Mouse (Mus musculus) gastrocnemius, postnatal 10 days (tissue): ENCODE results near the gene Morc3. TPM values are rescaled to one million over a fixed set of nuclear protein-coding genes. Genes with fewer than 3 reads are reported as not detected.

Experiments used
- DNase-seq: peaks from one replicate; pipeline ENCODE4 v3.0.0; 2021; ENCODE audit warnings: mixed read lengths
- total RNA-seq, 2 experiments: library from RNA; stranded (reverse); gene quantifications; 2 replicates each; pipeline ENCODE4 v1.2.3; 2021

Morc3 gene
- total RNA-seq, 2 experiments from 2014 or later = 24.5 to 32.8 TPM

DNA sequence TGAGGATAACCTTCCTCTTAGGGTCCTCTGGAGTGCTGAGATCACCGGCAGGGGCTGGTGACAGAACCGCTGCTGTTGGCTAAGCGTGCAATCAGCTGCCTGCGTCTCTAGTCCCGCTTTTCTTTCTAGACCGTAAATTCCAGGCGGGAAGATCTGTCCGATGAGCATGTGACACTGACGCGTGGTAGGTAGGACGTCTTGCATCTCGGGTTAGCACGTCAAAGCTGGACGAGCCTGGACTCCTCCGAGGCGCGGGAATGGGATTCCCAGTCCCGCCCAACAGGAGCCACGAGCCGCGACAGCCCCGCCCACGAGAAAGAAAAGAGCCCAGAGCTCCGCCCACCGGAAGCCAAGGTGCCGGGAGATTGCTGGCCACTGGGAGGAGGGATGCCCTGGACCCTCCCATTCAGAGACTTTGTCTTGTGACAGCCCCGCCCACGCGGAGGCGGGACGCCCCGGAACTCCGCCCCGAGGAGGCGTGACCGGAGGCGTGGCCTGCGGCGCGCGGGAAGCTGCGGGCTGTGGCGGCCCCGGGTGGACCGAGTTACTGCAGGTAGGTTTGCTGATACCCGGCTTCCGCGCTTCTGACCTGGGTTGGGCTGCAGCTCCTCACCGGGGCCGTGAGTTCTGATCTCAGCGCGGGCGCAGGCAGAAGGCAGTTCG, 51.6 kb downstream of the Morc3 start, which contains the start of gene Chaf1b:
Gene Chaf1b, plus strand, starts transcription at position 479 of the 663 bp plus-strand sequence.
- peak; percentile 96 for DNase-seq

DNA sequence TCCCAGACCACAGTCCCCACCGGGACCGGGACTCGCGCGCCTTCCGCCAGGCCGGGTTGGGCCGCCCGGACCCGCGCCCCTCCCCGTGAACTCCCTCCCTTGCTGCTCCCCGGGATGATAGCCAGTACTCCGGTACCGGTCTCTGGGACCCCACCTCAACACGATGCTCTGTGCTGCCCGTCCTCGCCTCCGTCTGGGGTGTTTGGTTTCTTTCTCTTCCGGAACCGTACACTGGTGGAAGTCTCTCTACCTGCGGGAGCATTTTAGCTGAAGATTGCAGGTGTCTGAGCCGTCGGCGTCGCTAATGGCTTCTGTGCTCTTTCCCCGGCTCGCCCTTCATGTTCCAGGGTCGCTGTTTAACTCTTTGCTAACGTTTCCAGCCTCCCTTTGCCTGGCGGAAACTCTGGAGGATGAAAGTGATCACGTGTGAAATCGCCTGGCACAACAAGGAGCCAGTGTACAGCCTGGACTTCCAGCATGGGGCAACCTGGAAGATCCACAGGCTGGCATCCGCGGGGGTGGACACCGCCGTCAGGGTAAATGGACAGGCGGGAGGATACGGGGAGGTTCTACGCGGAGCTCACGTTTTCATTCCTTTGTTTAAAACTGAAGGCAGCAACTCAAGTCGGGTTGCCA, 52.3 kb downstream of the Morc3 start:
- peak; percentile 13 for DNase-seq

- no peak for DNase-seq
Observed at GRCm38 (mm10) chr16:93884722-93885113, 52.8 kb downstream of the Morc3 start.

DNA sequence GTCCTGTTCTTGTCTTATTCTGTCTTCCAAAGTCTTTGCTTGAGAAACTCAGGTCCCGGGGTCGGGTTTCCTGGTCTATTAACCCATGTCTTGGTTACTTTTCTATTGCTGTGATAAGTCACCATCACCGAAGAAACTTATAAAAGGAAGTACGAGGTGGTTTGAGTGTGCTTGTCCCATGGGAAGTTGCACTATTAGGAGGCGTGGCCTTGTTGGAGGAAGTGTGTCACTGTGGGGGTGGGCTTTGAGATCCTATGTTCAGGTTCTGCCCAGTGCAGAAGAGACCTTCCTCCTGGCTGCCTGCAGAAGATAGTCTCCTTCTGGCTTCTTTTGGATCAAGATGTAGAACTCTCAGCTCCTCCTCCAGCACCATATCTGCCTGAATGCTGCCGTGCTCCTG, 56.6 kb downstream of the Morc3 start:
- no peak for DNase-seq

DNA sequence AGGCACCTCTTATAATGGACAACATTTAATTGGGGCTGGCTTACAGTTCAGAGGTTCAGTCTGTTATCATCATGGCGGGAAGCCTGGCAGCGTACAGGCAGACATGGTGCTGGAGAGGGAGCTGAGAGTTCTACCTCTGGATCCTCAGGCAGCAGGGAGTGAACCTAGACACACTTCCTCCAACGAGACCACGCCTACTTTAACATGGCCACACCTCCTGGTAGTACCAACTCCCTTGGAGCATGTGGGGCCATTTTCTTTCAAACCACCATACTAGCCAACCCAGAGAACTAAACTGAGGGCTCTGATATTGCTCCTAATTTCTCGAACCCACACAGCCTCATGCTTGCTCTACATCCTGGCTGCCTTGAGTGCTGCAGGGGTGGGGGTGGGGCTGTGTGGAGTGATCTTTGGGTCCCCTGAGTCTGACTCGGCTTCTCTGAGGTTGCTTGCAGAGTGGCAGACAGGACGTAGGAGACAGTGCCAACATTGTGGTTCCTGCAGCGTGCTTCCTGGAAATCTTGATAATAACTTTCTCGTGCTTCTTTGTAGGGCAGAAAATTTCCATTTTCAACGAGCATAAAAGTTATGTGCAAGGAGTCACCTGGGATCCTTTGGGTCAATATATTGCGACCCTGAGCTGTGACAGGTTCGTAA, 59.2 kb downstream of the Morc3 start:
- no peak for DNase-seq

- DNase-seq = no peak
Observed at GRCm38 (mm10) chr16:93893285-93893684, 61.4 kb downstream of the Morc3 start.

- no peak for DNase-seq
Observed at GRCm38 (mm10) chr16:93903027-93903426, 71.1 kb downstream of the Morc3 start.

DNA sequence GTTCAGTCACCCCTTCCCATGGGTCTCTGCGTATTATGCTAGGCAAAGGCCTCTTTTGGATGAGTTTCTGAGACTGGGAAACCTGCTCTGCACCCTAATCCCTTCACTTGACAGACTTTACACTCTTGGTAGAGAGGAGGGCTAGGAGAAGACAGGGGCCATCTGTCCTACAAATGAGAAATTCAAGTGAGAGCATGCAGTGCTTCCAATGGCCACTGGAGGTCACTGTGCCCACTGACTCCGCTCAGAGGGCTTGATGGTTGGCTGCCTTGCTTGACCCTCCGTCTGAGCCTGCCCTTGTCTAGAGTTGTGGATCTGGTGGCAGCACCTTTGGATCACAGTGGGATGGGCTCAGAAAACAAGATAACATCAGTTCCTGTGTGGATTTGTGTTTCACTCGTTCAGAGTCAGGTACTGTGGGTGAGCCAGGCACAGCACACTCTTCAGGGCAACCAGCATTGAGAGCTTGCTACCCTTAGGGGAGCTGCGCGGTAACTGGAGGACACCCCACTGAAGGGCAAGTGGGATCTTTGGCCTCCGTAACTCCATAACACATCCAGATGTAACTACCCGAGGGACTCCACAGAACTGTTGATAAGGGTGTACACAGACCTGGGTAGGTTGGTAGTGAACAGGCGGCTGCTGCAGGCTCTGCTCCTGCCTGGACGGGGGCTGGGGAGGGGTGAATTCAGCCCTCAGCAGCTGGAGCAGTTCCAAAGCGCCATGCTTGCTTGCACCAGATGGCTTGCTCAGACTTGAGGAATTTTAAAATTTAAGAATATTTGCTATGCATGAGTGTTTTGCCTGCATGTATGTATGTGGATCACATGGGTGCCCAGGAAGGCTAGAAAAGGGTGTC, 74.5 kb downstream of the Morc3 start:
- peak; percentile 59 for DNase-seq

- DNase-seq = no peak
Observed at GRCm38 (mm10) chr16:93907761-93908160, 75.8 kb downstream of the Morc3 start.

DNA sequence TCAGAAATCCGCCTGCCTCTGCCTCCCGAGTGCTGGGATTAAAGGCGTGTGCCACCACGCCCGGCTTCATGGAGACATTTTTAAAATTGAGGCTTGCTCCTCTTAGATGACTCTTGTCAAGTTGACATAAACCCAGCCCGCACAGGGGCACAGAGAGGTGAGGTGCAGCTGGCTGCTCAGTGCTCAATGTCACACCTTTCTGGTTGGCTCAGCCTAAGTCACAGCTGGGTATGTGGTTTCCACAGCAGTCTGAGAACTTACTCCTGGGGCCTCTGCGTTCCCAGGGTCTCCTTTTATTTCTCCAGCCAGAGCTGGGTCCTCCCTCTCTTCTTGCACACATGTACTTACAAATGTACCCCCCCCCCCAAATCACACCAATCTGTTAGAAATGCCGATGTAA, 76.3 kb downstream of the Morc3 start:
- no peak for DNase-seq

DNA sequence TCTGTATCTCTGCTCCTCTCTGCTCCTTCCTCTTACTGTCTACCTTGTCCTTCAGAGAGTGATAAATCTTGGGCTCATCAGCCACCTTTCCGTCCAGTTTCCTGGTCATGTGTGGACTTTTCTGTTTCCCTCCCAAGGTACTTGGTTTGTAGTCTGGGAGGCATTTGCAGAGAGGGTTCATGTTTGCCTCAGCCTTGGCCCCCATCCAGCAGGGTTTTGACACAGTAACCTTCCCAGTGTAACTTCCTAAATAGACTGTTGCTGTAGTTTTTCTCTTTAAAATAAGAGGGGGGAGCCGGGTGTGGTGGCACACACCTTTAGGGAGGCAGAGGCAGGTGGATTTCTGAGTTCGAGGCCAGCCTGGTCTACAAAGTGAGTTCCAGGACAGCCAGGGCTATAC, 78.0 kb downstream of the Morc3 start:
- DNase-seq = no peak

GRCm38 (mm10) chr16:93910735-93911665, 79.1 kb downstream of the Morc3 start:
- no peak for DNase-seq

GRCm38 (mm10) chr16:93912158-93912557, 80.2 kb downstream of the Morc3 start:
- no peak for DNase-seq

- no peak for DNase-seq
Observed at GRCm38 (mm10) chr16:93912808-93913207, 80.9 kb downstream of the Morc3 start.

DNA sequence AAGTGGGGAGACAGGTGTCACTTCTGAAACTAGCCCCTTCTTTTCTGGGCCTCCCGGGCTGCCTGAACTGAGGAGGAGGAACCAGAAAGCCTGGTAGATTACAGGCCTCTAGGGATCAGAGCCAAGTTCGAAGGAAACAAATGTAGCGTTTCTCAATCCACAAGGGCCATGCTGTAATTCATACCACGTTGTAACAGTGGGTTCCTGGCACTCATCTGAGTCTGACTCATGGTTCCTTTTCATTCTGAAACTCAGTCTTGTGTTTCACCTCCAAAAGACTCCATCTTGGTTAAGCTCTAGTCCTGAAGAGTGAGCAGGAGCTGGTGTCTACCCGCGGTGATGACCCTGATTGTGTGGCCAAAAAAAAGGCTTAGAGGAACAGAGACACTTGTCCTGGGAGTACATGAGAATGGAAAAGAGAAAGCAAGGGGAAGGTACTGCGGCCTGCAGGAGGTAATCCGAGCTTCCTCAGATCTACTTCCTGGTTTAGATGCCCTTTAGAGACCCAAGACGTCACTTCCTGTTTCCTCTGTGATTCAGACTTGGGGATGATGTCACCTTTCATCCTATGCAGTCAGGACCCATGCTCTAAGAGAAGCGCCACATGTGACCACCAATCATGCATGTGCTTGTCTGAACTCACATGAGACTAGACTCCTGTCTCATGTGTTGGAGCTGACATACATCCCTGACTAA, 82.1 kb downstream of the Morc3 start:
- DNase-seq = no peak

DNA sequence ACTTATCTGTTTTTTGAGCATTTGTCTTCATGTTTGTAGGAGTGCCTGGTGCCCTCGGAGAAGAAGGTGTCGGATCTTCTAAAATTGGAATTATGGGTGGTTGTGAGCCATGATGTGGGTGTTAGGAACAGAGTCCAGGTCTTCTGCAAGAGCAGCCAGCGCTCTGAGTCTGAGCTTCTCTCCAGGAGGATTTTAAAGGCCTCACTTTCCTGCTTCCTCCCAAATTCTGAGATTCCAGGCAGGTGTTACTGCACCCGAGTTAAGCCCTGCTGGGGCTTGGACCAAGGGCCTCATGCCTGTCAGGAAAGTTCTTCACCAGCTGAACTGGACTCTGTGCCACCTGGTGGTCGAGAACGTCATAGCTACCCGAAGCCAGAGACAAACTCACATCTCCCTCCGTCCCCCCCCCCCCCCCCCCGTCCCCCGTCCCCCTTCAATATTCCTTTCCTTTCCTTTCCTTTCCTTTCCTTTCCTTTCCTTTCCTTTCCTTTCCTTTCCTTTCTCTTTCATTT, 83.5 kb downstream of the Morc3 start:
- peak; percentile 34 for DNase-seq

DNA sequence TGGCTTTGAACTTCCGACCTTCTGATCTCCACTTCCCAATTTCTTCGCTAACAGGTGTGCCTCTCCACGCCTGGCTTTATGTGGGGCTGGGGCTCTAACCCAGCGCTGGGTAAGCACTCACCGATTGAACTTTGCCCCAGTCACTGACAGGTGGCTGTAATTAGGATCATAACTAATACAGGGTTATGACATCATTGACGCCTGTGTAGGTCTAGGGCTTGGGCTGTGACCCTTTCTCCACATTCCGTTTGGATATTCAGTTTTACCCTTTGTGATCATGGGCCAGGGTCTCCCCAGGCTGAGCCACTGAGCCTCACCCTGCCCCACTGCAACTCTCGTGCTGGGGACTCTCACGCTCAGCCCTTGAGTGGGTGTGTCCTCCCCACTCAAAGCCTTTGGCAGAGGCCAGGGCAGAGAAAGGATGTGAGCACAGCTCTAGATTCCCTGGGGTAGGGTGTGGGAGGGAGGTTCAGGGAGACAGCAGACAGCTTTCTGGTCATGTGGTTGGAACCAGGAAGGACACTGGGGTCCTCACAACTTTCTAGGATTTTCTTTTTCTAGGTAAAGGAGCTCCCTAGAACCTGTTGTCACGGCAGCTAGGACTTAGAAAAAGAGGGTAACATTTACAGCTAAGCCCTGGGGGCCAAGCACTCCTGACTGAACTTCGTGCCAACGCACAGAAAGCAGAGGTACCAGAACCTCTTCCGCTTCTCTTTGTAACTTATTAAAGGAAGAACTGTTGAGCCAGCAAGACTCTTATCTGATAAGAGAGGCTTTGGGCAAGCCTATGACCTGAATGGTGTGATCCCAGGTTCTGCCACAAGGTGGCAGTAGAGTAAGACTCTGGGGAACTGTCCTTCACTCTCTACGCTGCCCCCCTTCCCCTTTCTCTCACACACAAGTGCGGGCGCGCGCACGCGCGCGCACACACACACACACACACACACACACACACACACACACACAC, 86.1 kb downstream of the Morc3 start:
- peak; percentile 86 for DNase-seq

DNA sequence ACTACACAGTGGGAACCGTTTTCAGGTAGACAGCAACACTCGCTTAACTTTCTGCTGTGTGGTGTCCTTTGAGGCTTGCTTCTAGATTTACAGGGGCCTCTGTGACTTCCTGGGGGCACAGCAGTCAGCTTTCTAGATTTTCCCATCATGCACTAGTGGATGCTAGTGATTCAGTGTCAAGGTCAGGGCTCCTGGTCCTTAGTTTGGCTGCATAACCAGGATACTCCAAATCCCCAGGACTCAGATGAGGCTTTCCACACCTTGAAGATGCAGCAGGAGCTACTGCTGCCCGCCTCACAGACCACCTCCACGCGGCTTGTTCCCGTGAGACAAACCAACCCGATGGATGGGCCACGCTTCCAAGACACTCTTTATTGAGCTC, 86.7 kb downstream of the Morc3 start:
- DNase-seq = no peak

DNA sequence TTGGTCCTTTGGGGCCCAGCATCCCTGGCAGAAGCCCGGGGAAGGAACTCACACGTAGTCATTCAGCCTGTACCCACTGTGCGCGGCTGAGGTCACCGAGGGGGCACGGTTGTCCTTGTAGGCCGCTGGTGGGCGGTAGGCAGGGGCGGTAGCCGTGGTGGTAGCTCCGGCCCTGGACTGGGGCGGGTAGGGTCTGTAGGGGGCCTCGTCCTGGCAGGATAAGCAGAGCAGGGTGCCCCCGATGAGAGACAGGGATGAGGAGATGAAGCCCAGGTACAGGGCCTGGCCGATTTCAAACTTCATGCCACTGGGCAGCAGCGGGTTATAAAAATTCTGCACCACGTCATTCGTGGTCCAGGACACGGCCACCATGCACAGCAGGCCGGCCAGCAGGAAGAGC, 87.3 kb downstream of the Morc3 start:
- DNase-seq = no peak
